Mouse (Mus musculus) liver, embryonic 14.5 days (tissue): ENCODE data around the gene Stag1.

Source experiments
- CTCF ChIP-seq: IDR thresholded peaks from 2 replicates; pipeline ENCODE4 v1.5.1; 2016; ENCODE audit warnings: antibody characterized with exemption, low read depth, control low read depth
- EP300 ChIP-seq: IDR thresholded peaks from 2 replicates; pipeline ENCODE4 v1.6.1; 2016; ENCODE audit warnings: antibody characterized with exemption, low read depth

GRCm38 (mm10) chr9:100580196-100580740 lies 17.3 kb upstream of the Stag1 start:
- TF ChIP-seq EP300: no peak
- no peak for TF ChIP-seq CTCF
